Mouse (Mus musculus) erythroblast, embryonic 14.5 days (primary cell): ENCODE data around the gene Gm20521.

Experiments used
- GATA1 ChIP-seq: IDR thresholded peaks from 2 replicates; pipeline ENCODE4 v1.6.1; 2012; ENCODE audit warnings: low read length, inconsistent platforms, mixed read lengths
- TAL1 ChIP-seq: IDR thresholded peaks from 3 replicates; pipeline ENCODE4 v1.6.1; 2012; ENCODE audit warnings: low read length, inconsistent platforms, mixed read lengths

- TF ChIP-seq GATA1 (no peak), TAL1 (no peak)
Measured at GRCm38 (mm10) chr14:54925349-54926342, 42.4 kb downstream of the Gm20521 start, which contains the start of gene Efs.
